Mouse (Mus musculus) CD4-positive, CD25-positive, alpha-beta regulatory T cell, adult 2 months (primary cell): ENCODE measurements around the gene Cpn1.

ENCODE experiments used
- DNase-seq: peaks from one replicate; pipeline ENCODE4 v3.0.0-alpha.2; 2012; ENCODE audit warnings: low read depth, low spot score

Gene Cpn1

GRCm38 (mm10) chr19:43939769-43940689 lies 46.3 kb downstream of the Cpn1 start, which contains the start of gene Dnmbp:
Gene Dnmbp, minus strand, starts transcription at chr19:43940191.
- DNase-seq = peak; percentile 90

- DNase-seq = no peak
Observed at GRCm38 (mm10) chr19:43939171-43939768, 47.1 kb downstream of the Cpn1 start.

GRCm38 (mm10) chr19:43938355-43938754 lies 48.0 kb downstream of the Cpn1 start:
- DNase-seq = no peak

GRCm38 (mm10) chr19:43930926-43931325 lies 55.4 kb downstream of the Cpn1 start:
- DNase-seq = no peak

GRCm38 (mm10) chr19:43930366-43930765 lies 56.0 kb downstream of the Cpn1 start:
- no peak for DNase-seq

GRCm38 (mm10) chr19:43929869-43930268 lies 56.5 kb downstream of the Cpn1 start:
- DNase-seq = no peak

GRCm38 (mm10) chr19:43927967-43928366 lies 58.4 kb downstream of the Cpn1 start:
- DNase-seq = no peak

GRCm38 (mm10) chr19:43927057-43927456 lies 59.3 kb downstream of the Cpn1 start:
- no peak for DNase-seq

GRCm38 (mm10) chr19:43926141-43926987 lies 60.0 kb downstream of the Cpn1 start:
- no peak for DNase-seq

GRCm38 (mm10) chr19:43924361-43924760 lies 62.0 kb downstream of the Cpn1 start:
- DNase-seq = no peak

- DNase-seq = peak; percentile 25
Observed at GRCm38 (mm10) chr19:43922963-43923362, 63.4 kb downstream of the Cpn1 start.

GRCm38 (mm10) chr19:43921410-43921809 lies 64.9 kb downstream of the Cpn1 start:
- DNase-seq = peak; percentile 61

GRCm38 (mm10) chr19:43920453-43921300 lies 65.7 kb downstream of the Cpn1 start:
- DNase-seq = peak; percentile 20

GRCm38 (mm10) chr19:43919841-43920240 lies 66.5 kb downstream of the Cpn1 start:
- DNase-seq = no peak

GRCm38 (mm10) chr19:43918834-43919233 lies 67.5 kb downstream of the Cpn1 start:
- DNase-seq = no peak

GRCm38 (mm10) chr19:43917763-43918162 lies 68.6 kb downstream of the Cpn1 start:
- no peak for DNase-seq

- DNase-seq = no peak
Observed at GRCm38 (mm10) chr19:43917406-43917691, 69.0 kb downstream of the Cpn1 start.

GRCm38 (mm10) chr19:43916586-43917405 lies 69.6 kb downstream of the Cpn1 start:
- peak; percentile 63 for DNase-seq

GRCm38 (mm10) chr19:43915431-43915830 lies 70.9 kb downstream of the Cpn1 start:
- no peak for DNase-seq

- no peak for DNase-seq
Observed at GRCm38 (mm10) chr19:43914986-43915385, 71.4 kb downstream of the Cpn1 start.
